Mouse (Mus musculus) intestine, postnatal 0 days (tissue): Measurements from ENCODE around the gene Fam206a. TPM values are rescaled to one million over a fixed set of nuclear protein-coding genes. Genes with fewer than 3 reads are reported as not detected.

ENCODE experiments used
- ATAC-seq: fragments of 200-750 bp; cut with Nextera tagmentation; 2 replicates; pipeline ENCODE4 v1.8.0; 2017; ENCODE audit warnings: mild to moderate bottlenecking, moderate TSS enrichment, moderate library complexity
- H3K27ac ChIP-seq: fragments of 300-500 bp; sonication (generic); 2 replicates; pipeline ENCODE4 v1.5.1; 2014; ENCODE audit warnings: mild to moderate bottlenecking, low read depth, low read length, moderate library complexity
- H3K27me3 ChIP-seq: fragments of 300-500 bp; sonication (generic); replicated peaks from 2 replicates; pipeline ENCODE4 v1.6.1; 2014; ENCODE audit warnings: low read length, mixed read lengths; ENCODE audit not compliant: control insufficient read depth, insufficient read depth
- H3K36me3 ChIP-seq: fragments of 300-500 bp; sonication (generic); 2 replicates; pipeline ENCODE4 v1.6.1; 2014; ENCODE audit warnings: mild to moderate bottlenecking, moderate library complexity; ENCODE audit not compliant: control insufficient read depth, insufficient read depth
- H3K4me1 ChIP-seq: fragments of 300-500 bp; sonication (generic); replicated peaks from 2 replicates; pipeline ENCODE4 v1.6.1; 2014; ENCODE audit warnings: antibody characterized with exemption, low read length, mixed read lengths; ENCODE audit not compliant: control insufficient read depth, insufficient read depth
- H3K4me2 ChIP-seq: fragments of 300-500 bp; sonication (generic); replicated peaks from 2 replicates; pipeline ENCODE4 v1.6.1; 2014; ENCODE audit warnings: low read depth, mild to moderate bottlenecking, moderate library complexity
- H3K4me3 ChIP-seq: fragments of 300-500 bp; sonication (generic); 2 replicates; pipeline ENCODE4 v1.5.1; 2014; ENCODE audit warnings: low read depth, low read length
- H3K9ac ChIP-seq: fragments of 300-500 bp; sonication (generic); 2 replicates; pipeline ENCODE4 v1.6.1; 2014; ENCODE audit warnings: mild to moderate bottlenecking, low read depth, low read length
- H3K9me3 ChIP-seq: fragments of 300-500 bp; sonication (generic); 2 replicates; pipeline ENCODE4 v1.6.1; 2016; ENCODE audit warnings: mixed run types; ENCODE audit not compliant: control insufficient read depth
- CTCF ChIP-seq: sonication (generic); IDR thresholded peaks from 2 replicates; pipeline ENCODE4 v1.5.1; 2016; ENCODE audit warnings: low read depth, mild to moderate bottlenecking, control low read depth, antibody characterized with exemption, moderate library complexity
- WGBS: fragments of 180-500 bp; shearing (Covaris S2); extraction: QIAGEN DNeasy Blood & Tissue Kit; methylation state at CpG from one replicate; pipeline ENCODE4 v1.1.7; 2014; 5-methylcytosine and 5-hydroxymethylcytosine counted together
- polyA plus RNA-seq: library from polyadenylated mRNA; unstranded; fragments of >200 nt; fragmentation: Nextera tagmentation; extraction: Ambion mirVana; gene quantifications from 2 replicates; pipeline ENCODE4 v1.2.1, GENCODE M21; 2015

The Fam206a gene
- polyA plus RNA-seq, 1 experiment from 2014 or later, result 3.7 TPM

DNA sequence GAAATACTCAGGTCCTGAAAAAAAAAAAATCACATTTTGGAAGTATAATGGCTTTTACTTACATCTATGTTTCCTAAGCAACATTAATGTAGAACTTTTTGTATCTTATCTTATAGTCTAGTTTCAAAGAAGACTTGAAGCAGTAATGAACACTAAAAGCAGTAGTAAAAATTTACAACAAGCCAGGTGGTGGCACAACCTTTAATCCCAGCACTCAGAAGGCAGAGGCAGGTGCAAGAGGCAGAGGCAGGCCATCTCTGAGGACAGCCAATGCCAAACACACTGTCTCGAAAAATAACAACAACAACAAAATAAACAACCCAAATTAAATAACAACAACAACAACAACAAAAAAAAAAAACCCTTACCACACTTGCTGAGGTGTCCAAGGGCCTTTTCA, 31.1 kb upstream of the Fam206a start:
- 32% methylated on average over 1 of the region's 1 CpGs for WGBS
- Histone ChIP-seq H3K4me3 (no peak overlapping the region), H3K4me2 (no peak overlapping the region), H3K9ac (no peak overlapping the region), H3K27ac (no peak overlapping the region), H3K27me3 (no peaks in the 10 kb centered on the region), H3K4me1 (0 out of 2 replicates have a peak, but pooled peaks cover 9% of the 10 kb centered on the region), H3K36me3 (peaks cover 63% of the 10 kb centered on the region), H3K9me3 (no peaks in the 10 kb centered on the region)
- ATAC-seq, result peak; percentile 78
- TF ChIP-seq CTCF, result no peak

DNA sequence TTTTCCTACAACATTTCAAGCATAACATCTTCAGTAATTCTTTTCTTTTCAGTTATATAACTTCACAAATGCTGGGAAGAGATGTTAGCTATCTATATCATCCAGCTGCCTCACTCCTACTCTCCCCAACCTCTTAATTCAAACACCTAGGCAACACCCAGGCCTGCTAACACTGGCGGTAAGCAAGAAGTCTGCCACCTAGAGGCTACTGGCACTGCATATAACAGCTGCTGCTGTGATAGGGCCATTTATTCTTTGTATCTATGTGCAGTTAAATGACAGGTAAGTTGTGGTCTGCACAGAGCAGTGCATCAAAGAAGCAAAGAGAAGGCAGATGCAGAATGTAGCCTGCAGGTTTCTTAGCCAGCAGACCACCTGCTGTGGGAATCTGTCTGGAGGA, 10.8 kb upstream of the Fam206a start:
- Histone ChIP-seq H3K4me2 (no peak overlapping the region), H3K4me1 (no peaks in the 10 kb centered on the region), H3K36me3 (peaks cover 77% of the 10 kb centered on the region), H3K9me3 (no peaks in the 10 kb centered on the region), H3K4me3 (no peak overlapping the region), H3K9ac (no peak overlapping the region), H3K27ac (no peak overlapping the region), H3K27me3 (no peaks in the 10 kb centered on the region)
- no peak for ATAC-seq
- 26% methylated on average over 1 of the region's 1 CpGs for WGBS
- peak; percentile 70 for TF ChIP-seq CTCF

DNA sequence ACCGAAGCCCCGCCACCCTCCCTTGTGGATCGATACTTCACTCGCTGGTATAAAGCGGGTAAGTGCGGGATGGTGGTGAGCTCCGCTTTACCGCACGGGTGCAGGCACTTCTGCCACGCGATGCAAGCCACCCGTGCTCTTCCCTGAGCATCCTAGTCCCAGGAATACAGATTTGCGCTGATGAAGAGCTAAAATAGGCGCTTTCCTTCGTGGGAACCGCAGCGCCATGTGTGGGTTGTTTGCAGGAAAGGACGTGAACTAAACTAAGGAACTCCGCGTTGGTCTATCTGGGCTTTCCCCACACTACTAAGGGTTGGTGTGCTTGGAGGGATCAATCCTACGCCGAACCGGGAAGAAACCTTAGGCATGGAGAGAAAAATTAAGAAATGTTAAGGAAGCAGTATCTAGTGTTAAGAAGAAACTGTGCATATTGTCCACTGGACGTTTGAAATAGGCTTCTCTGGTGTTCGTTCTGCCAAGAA, 565 bp downstream of the Fam206a start:
- peaks cover 34% of the 10 kb centered on the region for H3K36me3 ChIP-seq
- TF ChIP-seq CTCF, result no peak
- peak overlapping the region; percentile 88 for H3K9ac ChIP-seq
- peak; percentile 11; the same call in 1 of the 2 replicates for ATAC-seq
- H3K27me3 ChIP-seq, result no peaks in the 10 kb centered on the region
- H3K9me3 ChIP-seq, result no peaks in the 10 kb centered on the region
- H3K4me1 ChIP-seq, result 0 out of 2 replicates have a peak, but pooled peaks cover 4% of the 10 kb centered on the region
- under 1% methylated on average over 25 of the region's 25 CpGs for WGBS
- H3K27ac ChIP-seq, result no peak overlapping the region
- H3K4me3 ChIP-seq, result peak overlapping the region; percentile 99
- H3K4me2 ChIP-seq, result peak overlapping the region; percentile 90

DNA sequence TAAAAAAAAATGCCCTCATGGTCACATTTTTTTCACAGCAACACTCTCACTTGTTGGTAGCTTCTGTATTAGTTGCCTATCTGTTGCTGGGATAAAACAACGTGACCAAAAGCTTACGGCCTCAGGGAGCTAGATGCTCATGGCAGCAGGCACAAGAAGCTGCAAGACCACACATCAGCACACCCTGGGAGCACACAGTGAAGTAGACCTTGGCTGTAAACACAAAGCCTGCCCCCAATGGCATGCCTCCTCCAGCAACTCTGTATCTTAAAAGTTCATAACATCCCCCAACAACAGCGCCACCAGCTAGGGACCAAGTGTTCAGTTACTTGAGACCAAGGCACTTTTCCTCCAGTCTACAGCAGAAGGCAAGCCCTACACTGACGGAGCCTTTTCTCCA, 6.9 kb downstream of the Fam206a start:
- TF ChIP-seq CTCF, result no peak
- Histone ChIP-seq H3K9ac (no peak overlapping the region), H3K4me3 (no peak overlapping the region), H3K4me1 (no peaks in the 10 kb centered on the region), H3K27me3 (no peaks in the 10 kb centered on the region), H3K4me2 (no peak overlapping the region), H3K27ac (no peak overlapping the region), H3K36me3 (peaks cover 23% of the 10 kb centered on the region), H3K9me3 (no peaks in the 10 kb centered on the region)
- 65% methylated on average over 4 of the region's 4 CpGs for WGBS
- ATAC-seq, result no peak

DNA sequence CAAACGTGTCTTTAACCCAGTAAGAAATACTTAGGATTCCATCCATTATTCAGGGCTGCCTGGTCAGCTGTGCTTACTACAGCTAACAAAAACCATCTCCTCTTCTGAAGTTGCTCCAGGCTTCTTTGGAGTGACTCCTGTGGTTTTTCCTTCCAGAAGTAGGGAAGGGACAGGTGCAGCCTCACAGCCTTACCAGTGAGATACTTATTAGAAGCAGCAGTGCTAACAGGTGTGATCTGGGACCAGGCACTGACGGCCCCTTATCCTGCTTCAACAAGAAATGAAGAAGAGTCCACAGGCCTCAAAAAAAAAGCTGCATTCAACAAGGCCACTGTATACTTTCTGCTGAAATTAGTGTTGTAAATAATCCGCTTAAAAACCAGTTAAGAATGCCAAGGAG, 9.5 kb downstream of the Fam206a start:
- no peak for TF ChIP-seq CTCF
- Histone ChIP-seq H3K4me3 (no peak overlapping the region), H3K27me3 (no peaks in the 10 kb centered on the region), H3K4me1 (no peaks in the 10 kb centered on the region), H3K9ac (no peak overlapping the region), H3K9me3 (no peaks in the 10 kb centered on the region), H3K4me2 (no peak overlapping the region), H3K36me3 (peaks cover 10% of the 10 kb centered on the region), H3K27ac (no peak overlapping the region)
- no peak for ATAC-seq
- 72% methylated on average over 3 of the region's 3 CpGs for WGBS

DNA sequence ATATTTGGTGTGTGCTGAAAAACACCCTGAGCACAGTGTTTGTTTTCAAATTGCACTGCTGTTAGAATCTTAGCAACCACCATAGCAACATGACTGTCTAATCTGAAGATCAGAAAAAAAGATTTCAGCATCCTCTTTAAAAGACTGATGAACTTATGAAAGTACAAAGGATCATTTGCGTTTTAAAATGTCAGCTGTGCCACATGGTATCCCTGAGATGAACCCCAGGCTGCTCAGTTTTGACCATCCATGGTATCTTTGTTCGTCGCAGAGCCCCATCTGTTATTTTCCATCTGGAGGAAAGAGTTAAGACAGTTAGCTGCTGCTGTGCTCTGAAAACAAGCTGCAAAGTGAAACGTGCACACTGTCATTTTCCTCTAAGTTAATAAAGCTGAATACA, 10.0 kb downstream of the Fam206a start:
- no peak overlapping the region for H3K4me2 ChIP-seq
- H3K27ac ChIP-seq, result no peak overlapping the region
- WGBS, result 63% methylated on average over 4 of the region's 4 CpGs
- no peaks in the 10 kb centered on the region for H3K4me1 ChIP-seq
- no peak overlapping the region for H3K9ac ChIP-seq
- 0 out of 2 replicates have a peak, but pooled peaks cover 8% of the 10 kb centered on the region for H3K36me3 ChIP-seq
- H3K9me3 ChIP-seq, result no peaks in the 10 kb centered on the region
- no peak for TF ChIP-seq CTCF
- no peak overlapping the region for H3K4me3 ChIP-seq
- H3K27me3 ChIP-seq, result no peaks in the 10 kb centered on the region
- no peak for ATAC-seq

DNA sequence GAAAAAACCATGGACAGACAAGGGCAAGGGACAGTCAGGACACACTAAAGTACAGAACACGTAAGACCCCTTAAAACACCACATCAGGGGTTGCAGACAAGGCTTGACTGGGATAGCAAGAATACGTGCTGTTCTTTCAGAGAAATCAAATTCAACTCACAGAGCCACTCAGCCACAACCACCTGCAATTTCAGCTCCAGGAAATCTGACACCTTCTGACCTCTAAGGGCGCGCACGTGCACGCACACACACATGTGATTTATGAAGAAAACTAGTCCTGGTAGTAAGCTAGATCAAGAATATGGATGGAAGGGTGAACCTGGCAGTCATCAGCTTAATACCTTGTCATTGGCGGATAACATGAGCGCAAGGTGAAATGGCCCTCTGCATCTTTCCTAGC, 13.0 kb downstream of the Fam206a start:
- TF ChIP-seq CTCF, result no peak
- 80% methylated on average over 8 of the region's 8 CpGs for WGBS
- no peak for ATAC-seq
- Histone ChIP-seq H3K27me3 (no peaks in the 10 kb centered on the region), H3K9me3 (no peaks in the 10 kb centered on the region), H3K4me2 (no peak overlapping the region), H3K36me3 (0 out of 2 replicates have a peak, but pooled peaks cover 8% of the 10 kb centered on the region), H3K9ac (no peak overlapping the region), H3K27ac (no peak overlapping the region), H3K4me1 (no peaks in the 10 kb centered on the region), H3K4me3 (no peak overlapping the region)
